Mouse (Mus musculus) kidney, embryonic 14.5 days (tissue): ENCODE results near the gene Gan. TPM values are rescaled to one million over a fixed set of nuclear protein-coding genes. Genes with fewer than 3 reads are reported as not detected.

Source experiments
- ATAC-seq: fragments of 200-750 bp; cut with Nextera tagmentation; 2 replicates; pipeline ENCODE4 v1.8.0; 2017; ENCODE audit warnings: moderate number of reproducible peaks, mild to moderate bottlenecking, moderate TSS enrichment, moderate library complexity; ENCODE audit not compliant: low FRiP score, low TSS enrichment
- H3K27ac ChIP-seq: fragments of 300-500 bp; sonication (generic); 2 replicates; pipeline ENCODE4 v1.5.1; 2014; ENCODE audit warnings: low read depth, mild to moderate bottlenecking, low read length, moderate library complexity, mixed read lengths
- H3K27me3 ChIP-seq: fragments of 300-500 bp; sonication (generic); 2 replicates; pipeline ENCODE4 v1.6.1; 2014; ENCODE audit warnings: mild to moderate bottlenecking, low read length; ENCODE audit not compliant: control insufficient read depth, insufficient read depth
- H3K36me3 ChIP-seq: fragments of 300-500 bp; sonication (generic); 2 replicates; pipeline ENCODE4 v1.6.1; 2014; ENCODE audit warnings: low read length, mixed read lengths; ENCODE audit not compliant: control insufficient read depth, insufficient read depth
- H3K4me1 ChIP-seq: fragments of 300-500 bp; sonication (generic); 2 replicates; pipeline ENCODE4 v1.6.1; 2014; ENCODE audit warnings: low read length, mixed read lengths; ENCODE audit not compliant: control insufficient read depth, insufficient read depth
- H3K4me2 ChIP-seq: fragments of 300-500 bp; sonication (generic); replicated peaks from 2 replicates; pipeline ENCODE4 v1.6.1; 2014; ENCODE audit warnings: low read depth, mild to moderate bottlenecking, low read length
- H3K4me3 ChIP-seq: fragments of 300-500 bp; sonication (generic); 2 replicates; pipeline ENCODE4 v1.5.1; 2014; ENCODE audit warnings: mild to moderate bottlenecking, low read length
- H3K9ac ChIP-seq: fragments of 300-500 bp; sonication (generic); 2 replicates; pipeline ENCODE4 v1.6.1; 2014; ENCODE audit warnings: low read depth, mild to moderate bottlenecking, low read length, moderate library complexity
- H3K9me3 ChIP-seq: fragments of 300-500 bp; sonication (generic); 2 replicates; pipeline ENCODE4 v1.6.1; 2016; ENCODE audit warnings: low read length; ENCODE audit not compliant: control insufficient read depth
- WGBS: fragments of 180-500 bp; shearing (Covaris S2); extraction: QIAGEN DNeasy Blood & Tissue Kit; methylation state at CpG from one replicate; pipeline ENCODE4 v1.1.7; 2014; 5-methylcytosine and 5-hydroxymethylcytosine counted together
- polyA plus RNA-seq: library from polyadenylated mRNA; unstranded; fragments of >200 nt; fragmentation: Nextera tagmentation; extraction: Ambion mirVana; gene quantifications from 2 replicates; pipeline ENCODE4 v1.2.1, GENCODE M21; 2014

The Gan gene
- polyA plus RNA-seq, 1 experiment from 2014 or later: 3.1 TPM

- Histone ChIP-seq H3K4me1 (no peaks in the 10 kb centered on the region), H3K36me3 (no peaks in the 10 kb centered on the region), H3K4me3 (no peak overlapping the region), H3K27ac (no peak overlapping the region), H3K9me3 (no peaks in the 10 kb centered on the region), H3K27me3 (no peaks in the 10 kb centered on the region), H3K9ac (no peak overlapping the region), H3K4me2 (no peak overlapping the region)
- no peak for ATAC-seq
- WGBS: 58% methylated on average over 6 of the region's 6 CpGs
These were observed 86.7 kb downstream of the Gan start for GRCm38 (mm10) chr8:117244601-117245000.

- Histone ChIP-seq H3K9me3 (no peaks in the 10 kb centered on the region), H3K27me3 (no peaks in the 10 kb centered on the region), H3K9ac (no peak overlapping the region), H3K4me3 (no peak overlapping the region), H3K36me3 (no peaks in the 10 kb centered on the region), H3K4me1 (no peaks in the 10 kb centered on the region), H3K27ac (no peak overlapping the region), H3K4me2 (no peak overlapping the region)
- ATAC-seq: no peak
- 79% methylated on average over 11 of the region's 11 CpGs for WGBS
These were observed 90.4 kb downstream of the Gan start for GRCm38 (mm10) chr8:117248341-117248740.

GRCm38 (mm10) chr8:117251086-117251681, 93.2 kb downstream of the Gan start:
- H3K4me2 ChIP-seq: no peak overlapping the region
- H3K9me3 ChIP-seq: no peaks in the 10 kb centered on the region
- 54% methylated on average over 7 of the region's 7 CpGs for WGBS
- no peaks in the 10 kb centered on the region for H3K36me3 ChIP-seq
- ATAC-seq: no peak
- no peaks in the 10 kb centered on the region for H3K4me1 ChIP-seq
- H3K9ac ChIP-seq: no peak overlapping the region
- no peaks in the 10 kb centered on the region for H3K27me3 ChIP-seq
- no peak overlapping the region for H3K4me3 ChIP-seq
- H3K27ac ChIP-seq: no peak overlapping the region

- H3K36me3 ChIP-seq: no peaks in the 10 kb centered on the region
- no peaks in the 10 kb centered on the region for H3K27me3 ChIP-seq
- ATAC-seq: no peak
- H3K4me2 ChIP-seq: no peak overlapping the region
- no peaks in the 10 kb centered on the region for H3K4me1 ChIP-seq
- no peak overlapping the region for H3K4me3 ChIP-seq
- no peaks in the 10 kb centered on the region for H3K9me3 ChIP-seq
- H3K27ac ChIP-seq: no peak overlapping the region
- 95% methylated on average over 8 of the region's 8 CpGs for WGBS
- no peak overlapping the region for H3K9ac ChIP-seq
These were observed 94.7 kb downstream of the Gan start for GRCm38 (mm10) chr8:117252650-117253049.

GRCm38 (mm10) chr8:117253390-117254269, 95.7 kb downstream of the Gan start:
- H3K36me3 ChIP-seq: no peaks in the 10 kb centered on the region
- no peak overlapping the region for H3K4me2 ChIP-seq
- no peak overlapping the region for H3K9ac ChIP-seq
- H3K27me3 ChIP-seq: no peaks in the 10 kb centered on the region
- no peak overlapping the region for H3K4me3 ChIP-seq
- H3K27ac ChIP-seq: no peak overlapping the region
- WGBS: 92% methylated on average over 17 of the region's 17 CpGs
- H3K9me3 ChIP-seq: no peaks in the 10 kb centered on the region
- ATAC-seq: no peak
- H3K4me1 ChIP-seq: peaks cover 5% of the 10 kb centered on the region; the same call in 1 of the 2 replicates

- H3K4me1 ChIP-seq: peaks cover 14% of the 10 kb centered on the region
- no peaks in the 10 kb centered on the region for H3K36me3 ChIP-seq
- WGBS: 79% methylated on average over 6 of the region's 6 CpGs
- no peak overlapping the region for H3K4me2 ChIP-seq
- H3K4me3 ChIP-seq: no peak overlapping the region
- no peaks in the 10 kb centered on the region for H3K9me3 ChIP-seq
- H3K27me3 ChIP-seq: no peaks in the 10 kb centered on the region
- no peak for ATAC-seq
- H3K9ac ChIP-seq: no peak overlapping the region
- no peak overlapping the region for H3K27ac ChIP-seq
These were observed 96.6 kb downstream of the Gan start for GRCm38 (mm10) chr8:117254496-117254895.

GRCm38 (mm10) chr8:117256292-117256938, 98.5 kb downstream of the Gan start:
- H3K27me3 ChIP-seq: no peaks in the 10 kb centered on the region
- peak overlapping the region; percentile 80 for H3K4me3 ChIP-seq
- H3K4me2 ChIP-seq: peak overlapping the region; percentile 89
- peaks cover 29% of the 10 kb centered on the region for H3K4me1 ChIP-seq
- peak overlapping the region; percentile 95 for H3K9ac ChIP-seq
- ATAC-seq: peak; percentile 91
- H3K27ac ChIP-seq: peak overlapping the region; percentile 85
- WGBS: under 1% methylated on average over 63 of the region's 92 CpGs
- H3K9me3 ChIP-seq: no peaks in the 10 kb centered on the region
- H3K36me3 ChIP-seq: no peaks in the 10 kb centered on the region

- peak within 1 kb of the TSS; percentile 95 for H3K9ac ChIP-seq
- H3K27ac ChIP-seq: peak within 1 kb of the TSS; percentile 85
- H3K4me3 ChIP-seq: peak within 1 kb of the TSS; percentile 80
- peaks cover 36% of the 10 kb centered on the region for H3K4me1 ChIP-seq
- H3K4me2 ChIP-seq: peak within 1 kb of the TSS; percentile 89
- 1% methylated on average over 51 of the region's 65 CpGs for WGBS
- no peaks in the 10 kb centered on the region for H3K36me3 ChIP-seq
- no peaks in the 10 kb centered on the region for H3K9me3 ChIP-seq
- H3K27me3 ChIP-seq: no peaks in the 10 kb centered on the region
- ATAC-seq: peak; percentile 11; the same call in 1 of the 2 replicates
These were observed 99.3 kb downstream of the Gan start, which contains the start of gene Cmip for GRCm38 (mm10) chr8:117257029-117257820. TSS of gene Cmip (plus strand) at chr8:117257064.
